Mouse (Mus musculus): ENCODE measurements at regions not wholly inside any gene's neighbourhood (a gene's known extent, or its start where the extent isn't known, plus 50 kb on each side); places are given as distances from the start of the nearest gene placed in this dataset.

GRCm38 (mm10) chr14:74182996-74183395 is 457.6 kb upstream of the Htr2a start:
- no peak for TF ChIP-seq CTCF (IDR thresholded peaks at IDR 0.05; ENCODE audit: low read depth)
- TF ChIP-seq EP300 (IDR thresholded peaks at IDR 0.05; ENCODE audit: low read depth), result no peak
